In the genomic region with DNA sequence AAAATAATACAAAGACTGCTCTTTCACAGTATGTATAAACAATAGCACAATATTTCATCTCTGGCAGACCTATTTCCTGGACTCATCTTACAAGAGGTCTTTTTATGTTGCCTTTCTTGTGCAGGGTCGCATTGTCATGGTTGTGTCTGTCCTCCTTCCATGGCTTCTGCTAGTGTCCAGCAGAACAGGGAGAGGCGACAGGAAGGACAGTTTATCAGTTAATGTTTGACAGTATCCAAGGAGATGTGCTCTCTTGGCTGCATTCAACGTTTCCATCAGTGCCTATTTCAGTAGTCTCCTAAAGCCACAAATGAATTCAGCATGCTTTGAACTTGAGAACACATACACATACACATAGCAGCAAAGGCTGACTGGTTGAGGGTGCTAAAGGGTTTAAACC, we compare ENCODE assay signal across 23 mouse cellular contexts. TPM values are rescaled to one million over a fixed set of nuclear protein-coding genes. Genes with fewer than 3 reads are reported as not detected.
"Had no signal": no experiment of that assay in that cellular context is flagged by ENCODE, and none has a peak within 500 bp of the region (broad histone marks: within the 10 kb centered on the region; RNA-seq: fewer than 3 reads in every experiment).

No protein-coding gene starts in this region.

- H3K4me2 ChIP-seq: liver, embryonic 11.5 days; liver, embryonic 15.5 days; midbrain, embryonic 12.5 days; midbrain, embryonic 15.5 days; neural tube, embryonic 13.5 days; stomach, embryonic 15.5 days had no signal

- H3K27me3 ChIP-seq: liver, embryonic 15.5 days; midbrain, embryonic 12.5 days; midbrain, embryonic 15.5 days; neural tube, embryonic 13.5 days; stomach, embryonic 15.5 days had no signal

- DNase-seq: kidney, adult 2 months; kidney, postnatal 10 days; layer of hippocampus, postnatal 36 days; retina, postnatal 1 day; right cerebral cortex, postnatal 25 days; spleen, adult 18-20 months; thymus, postnatal 36 days had no signal

- H3K36me3 ChIP-seq: liver, embryonic 15.5 days; midbrain, embryonic 12.5 days; midbrain, embryonic 15.5 days; neural tube, embryonic 13.5 days; stomach, embryonic 15.5 days had no signal

- H3K9me3 ChIP-seq: liver, embryonic 15.5 days; midbrain, embryonic 12.5 days; midbrain, embryonic 15.5 days; neural tube, embryonic 13.5 days; stomach, embryonic 15.5 days had no signal

- H3K9ac ChIP-seq: liver, embryonic 15.5 days; midbrain, embryonic 12.5 days; midbrain, embryonic 15.5 days; neural tube, embryonic 13.5 days; stomach, embryonic 15.5 days had no signal

- H3K4me3 ChIP-seq: layer of hippocampus, adult 2 months; left cerebral cortex, adult 2 months; liver, embryonic 15.5 days; midbrain, embryonic 12.5 days; midbrain, embryonic 15.5 days; myocyte; neural tube, embryonic 13.5 days; stomach, embryonic 15.5 days had no signal

- H3K27ac ChIP-seq: hindbrain, postnatal 0 days; layer of hippocampus, adult 2 months; left cerebral cortex, adult 2 months; liver, embryonic 15.5 days; macrophage; midbrain, embryonic 12.5 days; midbrain, embryonic 15.5 days; neural tube, embryonic 13.5 days; stomach, embryonic 15.5 days had no signal

- ATAC-seq: hindbrain, postnatal 0 days; inflammation-experienced regulatory T-cells, adult 6 months; intestine, embryonic 16.5 days; midbrain, embryonic 15.5 days had no signal

- H3K4me1 ChIP-seq: liver, embryonic 15.5 days; stomach, embryonic 15.5 days had no signal

RNA-seq across cellular contexts. Expression of gene Dchs2, which starts 17.9 kb away (rescaled TPM):
- total RNA-seq: megakaryocyte, adult 5-6 weeks; monocyte, adult 5-6 weeks; neutrophil, adult 5-6 weeks had no signal
- polyA plus RNA-seq: inflammation-experienced regulatory T-cells, adult 6 months; macrophage had no signal
